Mouse (Mus musculus): ENCODE results near the gene Cops7a. TPM values are rescaled to one million over a fixed set of nuclear protein-coding genes. Genes with fewer than 3 reads are reported as not detected.
A peak's percentile ranks its signal among the peaks of the same experiment; 100 is the strongest.

Gene Cops7a
- polyA plus RNA-seq (2015; fragmentation: Nextera tagmentation; extraction: Ambion mirVana), result 128 and 133 TPM in 2 replicates

- H3K27ac ChIP-seq, result peak within 1 kb of the TSS; percentile 95
- peak within 1 kb of the TSS; percentile 91 for H3K9ac ChIP-seq
- peak; percentile 95 for ATAC-seq (ENCODE audit: low FRiP score, low read depth)
- peaks cover 32% of the 10 kb centered on the region for H3K36me3 ChIP-seq
- under 1% methylated on average over 68 of the region's 68 CpGs for WGBS
- H3K4me2 ChIP-seq (replicated peaks), result peak within 1 kb of the TSS; percentile 97
- peak within 1 kb of the TSS; percentile 81 for H3K4me3 ChIP-seq
- peaks cover 12% of the 10 kb centered on the region for H3K4me1 ChIP-seq
- peaks cover 8% of the 10 kb centered on the region; the same call in 1 of the 2 replicates for H3K9me3 ChIP-seq
- H3K27me3 ChIP-seq, result no peaks in the 10 kb centered on the region
Measured at GRCm38 (mm10) chr6:124965088-124965719, at the start of gene Cops7a. TSS of gene Cops7a (minus strand) at chr6:124965538.

- Histone ChIP-seq H3K4me3 (peak overlapping the region; percentile 74), H3K4me2 (replicated peaks) (peak overlapping the region; percentile 93), H3K27me3 (peaks cover 5% of the 10 kb centered on the region; the same call in 1 of the 2 replicates), H3K36me3 (peaks cover 32% of the 10 kb centered on the region), H3K4me1 (peaks cover 34% of the 10 kb centered on the region), H3K9me3 (no peaks in the 10 kb centered on the region), H3K27ac (peak overlapping the region; percentile 98), H3K9ac (peak overlapping the region; percentile 95)
- WGBS, result under 1% methylated on average over 62 of the region's 78 CpGs
- peak; percentile 87 for ATAC-seq (ENCODE audit: low FRiP score, low read depth)
Measured at GRCm38 (mm10) chr6:125009181-125010073, 44.1 kb upstream of the Cops7a start.

- H3K4me3 ChIP-seq, result peak within 1 kb of the TSS; percentile 74
- peaks cover 28% of the 10 kb centered on the region for H3K36me3 ChIP-seq
- H3K4me2 ChIP-seq (replicated peaks), result peak within 1 kb of the TSS; percentile 93
- no peak for ATAC-seq (ENCODE audit: low FRiP score, low read depth)
- peak within 1 kb of the TSS; percentile 98 for H3K27ac ChIP-seq
- WGBS, result 0% methylated on average over 3 of the region's 3 CpGs
- peaks cover 8% of the 10 kb centered on the region; the same call in 1 of the 2 replicates for H3K27me3 ChIP-seq
- H3K4me1 ChIP-seq, result peaks cover 34% of the 10 kb centered on the region
- no peaks in the 10 kb centered on the region for H3K9me3 ChIP-seq
- H3K9ac ChIP-seq, result peak within 1 kb of the TSS; percentile 95
Measured at GRCm38 (mm10) chr6:125009129-125009180, 43.6 kb upstream of the Cops7a start, which contains the start of gene Zfp384. TSS of gene Zfp384 (plus strand) at chr6:125009145.

GRCm38 (mm10) chr6:125008586-125009128, 43.3 kb upstream of the Cops7a start:
- 1% methylated on average over 34 of the region's 34 CpGs for WGBS

GRCm38 (mm10) chr6:125008060-125008459, 42.7 kb upstream of the Cops7a start:
- no peak for ATAC-seq (ENCODE audit: low FRiP score, low read depth)
- H3K27ac ChIP-seq, result peak overlapping the region; percentile 98; the same call in 1 of the 2 replicates
- 44% methylated on average over 13 of the region's 13 CpGs for whole genome bisulfite sequencing
- H3K4me2 ChIP-seq (replicated peaks), result peak overlapping the region; percentile 93
- H3K36me3 ChIP-seq, result peaks cover 19% of the 10 kb centered on the region
- H3K27me3 ChIP-seq, result peaks cover 16% of the 10 kb centered on the region
- H3K9ac ChIP-seq, result peak overlapping the region; percentile 77
- H3K4me1 ChIP-seq, result peaks cover 34% of the 10 kb centered on the region
- no peaks in the 10 kb centered on the region for H3K9me3 ChIP-seq
- peak overlapping the region; percentile 74 for H3K4me3 ChIP-seq

More at GRCm38 (mm10) chr6:125008586-125009128, 43.3 kb upstream of the Cops7a start:
- peak; percentile 97 for ATAC-seq (ENCODE audit: low FRiP score, low read depth)
- Histone ChIP-seq H3K9me3 (no peaks in the 10 kb centered on the region), H3K27ac (peak overlapping the region; percentile 98; the same call in 1 of the 2 replicates), H3K4me1 (peaks cover 34% of the 10 kb centered on the region), H3K4me3 (peak overlapping the region; percentile 74), H3K9ac (peak overlapping the region; percentile 95), H3K36me3 (peaks cover 25% of the 10 kb centered on the region), H3K4me2 (replicated peaks) (peak overlapping the region; percentile 93), H3K27me3 (peaks cover 10% of the 10 kb centered on the region)

- peaks cover 45% of the 10 kb centered on the region for H3K27me3 ChIP-seq
- whole genome bisulfite sequencing, result 11% methylated on average over 3 of the region's 3 CpGs
Measured at GRCm38 (mm10) chr6:125005086-125005485, 39.7 kb upstream of the Cops7a start.

GRCm38 (mm10) chr6:125003706-125004105, 38.4 kb upstream of the Cops7a start:
- ATAC-seq (ENCODE audit: low FRiP score, low read depth), result no peak
- WGBS, result 42% methylated on average over 3 of the region's 3 CpGs
- Histone ChIP-seq H3K9ac (no peak overlapping the region), H3K9me3 (no peaks in the 10 kb centered on the region), H3K4me3 (no peak overlapping the region), H3K27ac (no peak overlapping the region), H3K4me2 (replicated peaks) (no peak overlapping the region), H3K27me3 (peaks cover 59% of the 10 kb centered on the region), H3K4me1 (peaks cover 20% of the 10 kb centered on the region; the same call in 1 of the 2 replicates), H3K36me3 (0 out of 2 replicates have a peak, but pooled peaks cover 2% of the 10 kb centered on the region)

More at GRCm38 (mm10) chr6:125005086-125005485, 39.7 kb upstream of the Cops7a start:
- H3K4me2 ChIP-seq (replicated peaks), result no peak overlapping the region
- H3K4me1 ChIP-seq, result peaks cover 13% of the 10 kb centered on the region
- no peaks in the 10 kb centered on the region for H3K9me3 ChIP-seq
- no peak overlapping the region for H3K27ac ChIP-seq
- 0 out of 2 replicates have a peak, but pooled peaks cover 2% of the 10 kb centered on the region for H3K36me3 ChIP-seq
- no peak for ATAC-seq (ENCODE audit: low FRiP score, low read depth)
- no peak overlapping the region for H3K4me3 ChIP-seq
- H3K9ac ChIP-seq, result peak overlapping the region; percentile 19; the same call in 1 of the 2 replicates

- H3K4me1 ChIP-seq, result peaks cover 30% of the 10 kb centered on the region
- ATAC-seq (ENCODE audit: low FRiP score, low read depth), result no peak
- 27% methylated on average over 10 of the region's 10 CpGs for WGBS
- H3K27me3 ChIP-seq, result peaks cover 90% of the 10 kb centered on the region
- H3K4me3 ChIP-seq, result no peak overlapping the region
- H3K27ac ChIP-seq, result no peak overlapping the region
- H3K9ac ChIP-seq, result no peak overlapping the region
- H3K36me3 ChIP-seq, result 0 out of 2 replicates have a peak, but pooled peaks cover 2% of the 10 kb centered on the region
- H3K9me3 ChIP-seq, result no peaks in the 10 kb centered on the region
- H3K4me2 ChIP-seq (replicated peaks), result no peak overlapping the region
Measured at GRCm38 (mm10) chr6:124999546-124999945, 34.2 kb upstream of the Cops7a start.

GRCm38 (mm10) chr6:124999091-124999490, 33.8 kb upstream of the Cops7a start:
- peaks cover 30% of the 10 kb centered on the region for H3K4me1 ChIP-seq
- H3K4me3 ChIP-seq, result no peak overlapping the region
- H3K27ac ChIP-seq, result no peak overlapping the region
- no peaks in the 10 kb centered on the region for H3K9me3 ChIP-seq
- H3K4me2 ChIP-seq (replicated peaks), result no peak overlapping the region; the same call in 1 of the 2 replicates
- 0 out of 2 replicates have a peak, but pooled peaks cover 2% of the 10 kb centered on the region for H3K36me3 ChIP-seq
- ATAC-seq (ENCODE audit: low FRiP score, low read depth), result no peak
- peaks cover 91% of the 10 kb centered on the region for H3K27me3 ChIP-seq
- 34% methylated on average over 14 of the region's 14 CpGs for WGBS
- H3K9ac ChIP-seq, result no peak overlapping the region

- Histone ChIP-seq H3K9me3 (no peaks in the 10 kb centered on the region), H3K4me3 (peak overlapping the region; percentile 59), H3K36me3 (0 out of 2 replicates have a peak, but pooled peaks cover 2% of the 10 kb centered on the region), H3K27me3 (peaks cover 93% of the 10 kb centered on the region), H3K9ac (0 out of 2 replicates have a peak overlapping the region, but pooled peaks have one; percentile 74), H3K4me2 (replicated peaks) (peak overlapping the region; percentile 84), H3K27ac (no peak overlapping the region), H3K4me1 (peaks cover 30% of the 10 kb centered on the region)
- no peak for ATAC-seq (ENCODE audit: low FRiP score, low read depth)
- WGBS, result 5% methylated on average over 8 of the region's 8 CpGs
Measured at GRCm38 (mm10) chr6:124998066-124998465, 32.7 kb upstream of the Cops7a start.

GRCm38 (mm10) chr6:124996551-124997501, 31.5 kb upstream of the Cops7a start, which contains the start of gene Pianp:
TSS of gene Pianp (plus strand) at chr6:124996694.
- ATAC-seq (ENCODE audit: low FRiP score, low read depth), result peak; percentile 74
- Histone ChIP-seq H3K27me3 (peaks cover 93% of the 10 kb centered on the region), H3K4me3 (peak within 1 kb of the TSS; percentile 59), H3K4me1 (peaks cover 30% of the 10 kb centered on the region), H3K9me3 (no peaks in the 10 kb centered on the region), H3K27ac (no peak within 1 kb of the TSS), H3K9ac (peak within 1 kb of the TSS; percentile 74), H3K4me2 (replicated peaks) (peak within 1 kb of the TSS; percentile 84), H3K36me3 (0 out of 2 replicates have a peak, but pooled peaks cover under 1% of the 10 kb centered on the region)
- WGBS, result under 1% methylated on average over 74 of the region's 78 CpGs

Data from limb, embryonic 13.5 days (tissue).